Mouse (Mus musculus): ENCODE data around the gene Npr1. TPM values are rescaled to one million over a fixed set of nuclear protein-coding genes. Genes with fewer than 3 reads are reported as not detected.

The Npr1 gene
- total and polyA plus RNA-seq, 3 experiments, result 16.1 to 35.0 (median 16.3) TPM

DNA sequence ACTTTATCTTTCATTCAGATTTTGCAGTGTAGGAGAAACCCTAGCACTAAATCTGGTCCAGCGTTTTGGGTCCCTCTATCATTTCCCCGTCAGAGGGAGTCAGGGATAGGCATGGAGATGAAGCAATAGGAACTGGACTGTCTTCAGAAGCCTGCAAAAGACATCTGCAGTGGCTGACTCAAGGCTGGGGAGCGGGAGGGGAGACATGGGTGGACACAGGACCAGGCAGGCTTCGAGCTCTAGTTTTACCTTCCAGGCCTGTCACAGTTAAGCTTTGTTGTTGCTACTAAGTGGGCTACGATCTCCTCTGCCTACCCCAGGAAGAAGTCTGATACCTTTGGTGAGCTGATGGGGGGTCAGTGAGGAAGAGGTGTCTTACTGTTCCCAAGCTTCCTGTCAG is 46.6 kb upstream of the Npr1 start:
- no peaks in the 10 kb centered on the region for H3K27me3 ChIP-seq (ENCODE audit: control insufficient read depth, insufficient read depth, low read length)
- peaks cover 10% of the 10 kb centered on the region for H3K4me1 ChIP-seq (ENCODE audit: control insufficient read depth, insufficient read depth, low read length)
- intact Hi-C loops (cut with DNase I), result no loop called here
- 71% methylated on average over 5 of the region's 5 CpGs for WGBS
- H3K4me3 ChIP-seq, result peak overlapping the region; percentile 7; the same call in 1 of the 2 replicates
- H3K79me2 ChIP-seq (replicated peaks; ENCODE audit: control insufficient read depth, insufficient read depth, low read length), result peaks cover 2% of the 10 kb centered on the region; the same call in 1 of the 2 replicates
- DNase-seq, result no peak
- peak overlapping the region; percentile 52 for H3K27ac ChIP-seq
- H3K9ac ChIP-seq (ENCODE audit: low read depth, low read length), result no peak overlapping the region
- no peak for TF ChIP-seq EP300 (IDR thresholded peaks at IDR 0.05; ENCODE audit: insufficient read depth, low read depth, low read length)
- TF ChIP-seq CTCF (IDR thresholded peaks at IDR 0.05), result no peak
- TF ChIP-seq POLR2A (IDR thresholded peaks at IDR 0.05; ENCODE audit: insufficient read depth, low read depth, low read length), result no peak
- H3K36me3 ChIP-seq (ENCODE audit: control insufficient read depth, insufficient read depth, low read length), result peaks cover 15% of the 10 kb centered on the region

DNA sequence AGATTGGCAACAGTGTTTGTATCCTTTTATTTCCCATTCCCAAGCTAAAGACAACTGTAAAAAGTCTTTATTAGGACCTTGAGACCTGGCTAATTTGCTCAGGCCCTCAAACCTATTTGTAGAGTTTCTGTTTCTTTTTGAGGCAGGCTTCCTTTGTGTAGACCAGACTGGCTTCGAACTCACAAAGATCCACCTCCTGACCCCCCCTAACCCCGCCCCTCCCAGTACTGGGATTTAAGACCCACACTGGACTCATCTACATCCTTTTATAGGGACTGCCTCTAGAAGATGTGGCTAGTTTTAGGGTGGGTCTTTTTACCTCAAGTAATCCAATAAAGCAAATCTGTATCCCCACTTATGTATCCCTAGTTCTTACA is 44.1 kb upstream of the Npr1 start:
- peaks cover 30% of the 10 kb centered on the region for H3K36me3 ChIP-seq (ENCODE audit: control insufficient read depth, insufficient read depth, low read length)
- H3K27ac ChIP-seq, result peak overlapping the region; percentile 91
- H3K27me3 ChIP-seq (ENCODE audit: control insufficient read depth, insufficient read depth, low read length), result no peaks in the 10 kb centered on the region
- no peak for DNase-seq
- 26% methylated on average over 2 of the region's 2 CpGs for WGBS
- intact Hi-C loops (cut with DNase I), result loop anchor here (2.0 kb wide), 2 partner anchors 19 to 33 kb away; partner anchors contain the start of genes Ilf2 and Snapin
- H3K4me1 ChIP-seq (ENCODE audit: control insufficient read depth, insufficient read depth, low read length), result peaks cover 3% of the 10 kb centered on the region
- TF ChIP-seq CTCF (IDR thresholded peaks at IDR 0.05) (no peak), EP300 (IDR thresholded peaks at IDR 0.05; ENCODE audit: insufficient read depth, low read depth, low read length) (no peak), POLR2A (IDR thresholded peaks at IDR 0.05; ENCODE audit: insufficient read depth, low read depth, low read length) (no peak)
- H3K9ac ChIP-seq (ENCODE audit: low read depth, low read length), result no peak overlapping the region
- peaks cover 3% of the 10 kb centered on the region; the same call in 1 of the 2 replicates for H3K79me2 ChIP-seq (replicated peaks; ENCODE audit: control insufficient read depth, insufficient read depth, low read length)
- peak overlapping the region; percentile 35; the same call in 1 of the 2 replicates for H3K4me3 ChIP-seq

DNA sequence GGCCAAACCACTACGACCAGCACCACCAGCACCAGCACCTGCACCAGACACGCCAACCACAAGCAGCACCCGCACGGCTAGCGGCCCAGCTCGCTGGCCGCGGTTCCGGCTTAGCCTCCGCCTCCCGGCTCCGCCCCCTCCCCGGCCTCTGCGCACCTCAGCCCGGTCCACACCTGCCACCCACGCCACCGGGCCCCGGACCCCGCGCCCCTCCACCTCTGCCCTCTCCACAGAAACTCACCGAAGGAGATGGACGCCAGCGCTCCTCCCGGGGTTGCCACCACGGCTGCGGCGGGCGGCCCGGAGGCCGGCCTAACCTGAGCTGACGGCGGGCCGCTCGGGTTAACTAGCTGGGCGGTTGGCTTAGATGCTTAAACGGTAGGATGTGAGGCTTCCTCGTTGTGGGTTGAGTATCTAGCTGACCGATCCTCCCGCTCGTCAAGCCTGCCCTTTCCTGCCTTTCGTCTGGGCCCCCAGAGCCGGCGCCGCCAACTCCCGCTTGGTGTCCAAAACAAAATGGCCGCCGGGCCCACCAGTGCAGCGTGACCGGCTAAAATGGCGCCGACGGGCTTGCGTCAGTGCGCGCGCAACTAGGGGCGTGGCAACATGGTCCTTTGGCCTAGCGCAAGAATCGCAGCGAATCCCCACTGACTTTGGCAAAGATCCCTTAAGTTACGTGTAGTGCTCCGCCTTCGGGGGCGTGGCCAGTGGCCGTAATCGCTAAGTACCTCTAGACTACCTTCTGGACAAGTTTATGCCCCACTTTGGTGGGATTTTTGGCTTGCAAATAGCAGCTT is 43.5 kb upstream of the Npr1 start, which contains the start of gene Chtop:
TSS of gene Chtop (minus strand) at position 549 of the 797 bp plus-strand sequence.
- WGBS, result under 1% methylated on average over 66 of the region's 66 CpGs
- intact Hi-C loops (cut with DNase I), result loop anchor here (2.0 kb wide), 2 partner anchors 18 to 32 kb away; partner anchors contain the start of genes Ilf2 and Snapin

DNA sequence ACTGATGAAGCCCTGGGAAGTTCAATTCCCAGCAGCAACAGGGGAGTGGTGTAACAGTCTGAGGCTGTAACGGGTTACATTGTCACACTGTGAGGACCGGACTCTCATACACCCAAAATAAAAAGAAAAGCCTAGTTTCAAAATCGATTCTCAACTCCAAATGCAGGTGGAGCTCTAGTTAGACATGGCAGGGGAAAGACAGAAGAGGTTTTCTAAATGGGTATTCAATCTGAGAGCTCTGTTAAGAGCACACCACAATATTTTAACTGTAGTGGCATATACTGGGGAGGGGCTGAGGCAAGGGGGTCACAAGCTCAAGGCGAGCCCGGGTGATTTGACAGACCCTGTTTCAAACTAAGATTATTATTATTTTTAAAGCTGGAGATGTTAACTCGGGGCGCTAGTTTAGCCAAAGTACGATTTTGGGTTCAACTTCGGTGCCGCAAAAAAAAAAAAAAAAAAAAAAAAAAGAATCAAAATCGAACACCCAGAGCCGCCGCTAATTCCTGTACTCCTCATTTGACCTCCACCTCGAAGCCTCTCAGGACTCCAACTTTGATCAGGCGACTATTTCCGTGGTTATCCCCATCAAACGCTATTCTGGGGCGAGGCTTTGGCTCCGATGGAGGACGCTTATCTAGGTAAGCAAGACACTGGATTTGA is 42.8 kb upstream of the Npr1 start:
- peak overlapping the region; percentile 88 for H3K4me3 ChIP-seq
- H3K27me3 ChIP-seq (ENCODE audit: control insufficient read depth, insufficient read depth, low read length), result no peaks in the 10 kb centered on the region
- H3K27ac ChIP-seq, result peak overlapping the region; percentile 91
- intact Hi-C loops (cut with DNase I), result loop anchor here (2.0 kb wide), 2 partner anchors 18 to 32 kb away; partner anchors contain the start of genes Ilf2 and Snapin
- peaks cover 40% of the 10 kb centered on the region for H3K36me3 ChIP-seq (ENCODE audit: control insufficient read depth, insufficient read depth, low read length)
- WGBS, result under 1% methylated on average over 20 of the region's 20 CpGs
- no peak for TF ChIP-seq EP300 (IDR thresholded peaks at IDR 0.05; ENCODE audit: insufficient read depth, low read depth, low read length)
- TF ChIP-seq CTCF (IDR thresholded peaks at IDR 0.05), result no peak
- TF ChIP-seq POLR2A (IDR thresholded peaks at IDR 0.05; ENCODE audit: insufficient read depth, low read depth, low read length), result no peak
- H3K79me2 ChIP-seq (replicated peaks; ENCODE audit: control insufficient read depth, insufficient read depth, low read length), result peaks cover 3% of the 10 kb centered on the region; the same call in 1 of the 2 replicates
- peak overlapping the region; percentile 91 for H3K9ac ChIP-seq (ENCODE audit: low read depth, low read length)
- H3K4me1 ChIP-seq (ENCODE audit: control insufficient read depth, insufficient read depth, low read length), result peaks cover 3% of the 10 kb centered on the region
- no peak for DNase-seq

More for the DNA sequence above, 43.5 kb upstream of the Npr1 start, which contains the start of gene Chtop:
- peak within 1 kb of the TSS; percentile 91 for H3K27ac ChIP-seq
- H3K9ac ChIP-seq (ENCODE audit: low read depth, low read length), result peak within 1 kb of the TSS; percentile 91
- peaks cover 3% of the 10 kb centered on the region; the same call in 1 of the 2 replicates for H3K79me2 ChIP-seq (replicated peaks; ENCODE audit: control insufficient read depth, insufficient read depth, low read length)
- DNase-seq, result peak; percentile 99 to 100
- TF ChIP-seq EP300 (IDR thresholded peaks at IDR 0.05; ENCODE audit: insufficient read depth, low read depth, low read length) (peak; percentile 74), POLR2A (IDR thresholded peaks at IDR 0.05; ENCODE audit: insufficient read depth, low read depth, low read length) (peak; percentile 79), CTCF (IDR thresholded peaks at IDR 0.05) (no peak)
- no peaks in the 10 kb centered on the region for H3K27me3 ChIP-seq (ENCODE audit: control insufficient read depth, insufficient read depth, low read length)
- peak within 1 kb of the TSS; percentile 88 for H3K4me3 ChIP-seq
- H3K4me1 ChIP-seq (ENCODE audit: control insufficient read depth, insufficient read depth, low read length), result peaks cover 3% of the 10 kb centered on the region
- peaks cover 35% of the 10 kb centered on the region for H3K36me3 ChIP-seq (ENCODE audit: control insufficient read depth, insufficient read depth, low read length)

DNA sequence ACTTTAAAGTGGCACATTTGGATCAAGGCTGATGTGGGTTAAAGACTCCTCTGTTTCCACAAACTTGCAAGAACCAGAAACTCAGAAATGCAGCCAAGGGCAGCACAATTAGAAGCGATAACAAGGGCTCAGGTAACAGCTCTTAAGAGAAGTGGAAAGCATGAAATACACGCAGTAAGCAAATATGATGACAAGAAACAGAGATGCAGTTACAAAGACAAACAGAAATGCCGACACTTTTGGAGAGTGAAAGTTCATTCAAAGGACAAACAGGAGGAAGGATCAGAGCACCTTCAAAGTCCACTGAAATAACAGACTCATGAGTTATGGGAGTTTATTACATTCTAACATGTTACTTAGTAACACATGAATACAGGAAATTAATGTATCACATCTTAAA is 40.7 kb upstream of the Npr1 start:
- TF ChIP-seq EP300 (IDR thresholded peaks at IDR 0.05; ENCODE audit: insufficient read depth, low read depth, low read length) (no peak), CTCF (IDR thresholded peaks at IDR 0.05) (no peak), POLR2A (IDR thresholded peaks at IDR 0.05; ENCODE audit: insufficient read depth, low read depth, low read length) (no peak)
- Histone ChIP-seq H3K36me3 (ENCODE audit: control insufficient read depth, insufficient read depth, low read length) (peaks cover 53% of the 10 kb centered on the region), H3K4me3 (no peak overlapping the region), H3K9ac (ENCODE audit: low read depth, low read length) (no peak overlapping the region), H3K4me1 (ENCODE audit: control insufficient read depth, insufficient read depth, low read length) (peaks cover 1% of the 10 kb centered on the region), H3K27me3 (ENCODE audit: control insufficient read depth, insufficient read depth, low read length) (no peaks in the 10 kb centered on the region), H3K27ac (no peak overlapping the region), H3K79me2 (replicated peaks; ENCODE audit: control insufficient read depth, insufficient read depth, low read length) (peaks cover 6% of the 10 kb centered on the region)
- intact Hi-C loops (cut with DNase I), result no loop called here
- no peak for DNase-seq
- WGBS, result 65% methylated on average over 3 of the region's 3 CpGs
